Comparison of ENCODE assay signal across 8 mouse cellular contexts in the genomic region with DNA sequence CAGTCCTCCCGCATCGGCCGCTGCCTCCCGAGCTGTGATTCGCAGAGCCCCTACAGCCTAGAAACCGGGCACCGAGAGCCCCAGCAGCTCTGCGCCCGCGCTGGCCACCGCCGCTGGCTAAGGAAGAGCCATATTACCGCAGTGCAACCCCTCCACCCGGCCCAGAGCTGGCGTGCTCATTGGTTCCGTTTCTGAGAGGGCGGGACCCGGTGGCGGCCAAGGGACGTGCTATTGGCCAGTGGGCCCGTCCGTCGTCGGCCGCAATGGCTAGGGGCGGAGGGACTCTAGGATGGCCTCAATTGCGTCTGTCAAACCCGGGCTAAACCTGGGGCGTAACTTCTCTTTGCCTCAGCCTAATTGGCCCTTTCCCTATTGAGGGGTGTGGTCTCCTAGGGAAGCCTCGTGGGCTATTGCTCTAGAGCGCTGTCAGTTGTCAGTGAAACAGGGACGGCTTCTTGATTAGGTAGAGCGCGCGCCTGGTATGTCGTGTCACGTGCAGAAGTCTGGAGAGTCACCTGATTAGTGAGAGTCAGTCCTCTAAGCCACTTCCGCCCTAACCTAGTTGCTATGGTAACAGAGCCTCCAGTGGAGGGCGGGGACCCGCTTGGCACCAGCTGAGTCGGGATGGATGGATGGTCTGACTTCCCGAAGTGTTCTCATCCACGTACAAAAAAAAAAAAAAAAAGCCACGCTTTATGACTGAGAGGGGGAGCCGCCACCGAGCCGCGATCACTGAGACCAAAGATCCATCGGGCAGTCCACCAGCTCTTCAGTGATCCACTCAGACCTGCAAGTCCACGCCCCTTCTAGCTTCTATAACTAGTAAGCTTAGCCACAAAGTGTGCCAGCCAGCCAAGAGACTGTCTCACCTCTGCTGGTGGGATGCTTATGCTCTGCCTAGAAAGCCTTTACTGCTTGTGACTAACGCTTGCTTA. TPM values are rescaled to one million over a fixed set of nuclear protein-coding genes. Genes with fewer than 3 reads are reported as not detected.
A peak's percentile ranks its signal among the peaks of the same experiment; 100 is the strongest.
DNase-seq lines count a peak whose midpoint lies in the region; ATAC-seq and TF ChIP-seq lines count a peak whose summit lies in the region.

A gene (minus strand): TSS at position 158 of the 935 bp plus-strand sequence.

- peak; percentile 82 for TF ChIP-seq POLR2A in heart, adult 2 months (IDR thresholded peaks at IDR 0.05; ENCODE audit: insufficient read depth, low read depth, low read length)

- TF ChIP-seq EP300 in heart, adult 2 months (IDR thresholded peaks at IDR 0.05; ENCODE audit: insufficient read depth, low read depth, low read length), result peak; percentile 77; the same call in 1 of the 2 replicates

- H3K9me3 ChIP-seq in embryonic facial prominence, embryonic 14.5 days (ENCODE audit: control insufficient read depth, low read length), result no peaks in the 10 kb centered on the region
- no peaks in the 10 kb centered on the region for H3K9me3 ChIP-seq in limb, embryonic 13.5 days
- no peaks in the 10 kb centered on the region for H3K9me3 ChIP-seq in midbrain, embryonic 16.5 days (replicated peaks; ENCODE audit: control insufficient read depth, low read length, poor library complexity, severe bottlenecking)

- H3K27ac ChIP-seq in embryonic facial prominence, embryonic 14.5 days (replicated peaks; ENCODE audit: low read depth, low read length), result peak within 1 kb of the TSS; percentile 83
- H3K27ac ChIP-seq in heart, adult 2 months, result peak within 1 kb of the TSS; percentile 98
- peak within 1 kb of the TSS; percentile 80 for H3K27ac ChIP-seq in limb, embryonic 13.5 days
- H3K27ac ChIP-seq in midbrain, embryonic 16.5 days (ENCODE audit: low read length), result peak within 1 kb of the TSS; percentile 93

- ATAC-seq in embryonic facial prominence, embryonic 14.5 days (ENCODE audit: low read depth), result peak; percentile 98
- peak; percentile 98 for ATAC-seq in limb, embryonic 13.5 days (ENCODE audit: low FRiP score, low read depth)
- peak; percentile 99 for ATAC-seq in midbrain, embryonic 16.5 days

- H3K9ac ChIP-seq in embryonic facial prominence, embryonic 14.5 days (ENCODE audit: low read depth, low read length), result peak within 1 kb of the TSS; percentile 83
- peak within 1 kb of the TSS; percentile 76 for H3K9ac ChIP-seq in heart, adult 2 months (ENCODE audit: low read depth, low read length)
- H3K9ac ChIP-seq in limb, embryonic 13.5 days, result peak within 1 kb of the TSS; percentile 86
- peak within 1 kb of the TSS; percentile 95 for H3K9ac ChIP-seq in midbrain, embryonic 16.5 days (ENCODE audit: low read depth, low read length)

- peak; percentile 99 for DNase-seq in 3T3-L1 (ENCODE audit: low read depth, low spot score)
- DNase-seq in adrenal gland, postnatal 4 days (ENCODE audit: low spot score in 2 of 2), result peak; percentile 97 to 99
- DNase-seq in embryonic facial prominence, embryonic 14.5 days (ENCODE audit: low spot score), result peak; percentile 100
- DNase-seq in heart, adult 2 months, result peak; percentile 99
- DNase-seq in kidney, adult 8-10 months, result peak; percentile 99 to 100
- DNase-seq in spleen, postnatal 10 days (ENCODE audit: low spot score in 2 of 2), result peak; percentile 96 to 97

- H3K4me1 ChIP-seq in embryonic facial prominence, embryonic 14.5 days (ENCODE audit: control insufficient read depth, insufficient read depth, low read length), result peaks cover 10% of the 10 kb centered on the region
- peaks cover 9% of the 10 kb centered on the region for H3K4me1 ChIP-seq in heart, adult 2 months (ENCODE audit: control insufficient read depth, insufficient read depth, low read length)
- peaks cover 25% of the 10 kb centered on the region for H3K4me1 ChIP-seq in limb, embryonic 13.5 days
- peaks cover 21% of the 10 kb centered on the region for H3K4me1 ChIP-seq in midbrain, embryonic 16.5 days (ENCODE audit: control insufficient read depth, insufficient read depth, low read length)

- peak within 1 kb of the TSS; percentile 90 for H3K4me3 ChIP-seq in embryonic facial prominence, embryonic 14.5 days (ENCODE audit: low read depth, low read length)
- H3K4me3 ChIP-seq in heart, adult 2 months, result peak within 1 kb of the TSS; percentile 87
- H3K4me3 ChIP-seq in limb, embryonic 13.5 days, result peak within 1 kb of the TSS; percentile 95
- H3K4me3 ChIP-seq in midbrain, embryonic 16.5 days (ENCODE audit: low read depth, low read length), result peak within 1 kb of the TSS; percentile 95

- H3K4me2 ChIP-seq in embryonic facial prominence, embryonic 14.5 days (ENCODE audit: low read depth, low read length), result peak within 1 kb of the TSS; percentile 81
- H3K4me2 ChIP-seq in limb, embryonic 13.5 days (replicated peaks), result peak within 1 kb of the TSS; percentile 82
- peak within 1 kb of the TSS; percentile 90 for H3K4me2 ChIP-seq in midbrain, embryonic 16.5 days (ENCODE audit: low read length)

- WGBS in embryonic facial prominence, embryonic 14.5 days, result 1% methylated on average over 36 of the region's 51 CpGs
- WGBS in heart, adult 2 months, result under 1% methylated on average over 51 of the region's 51 CpGs
- under 1% methylated on average over 51 of the region's 51 CpGs for WGBS in limb, embryonic 13.5 days
- under 1% methylated on average over 50 of the region's 51 CpGs for WGBS in midbrain, embryonic 16.5 days

- TF ChIP-seq CTCF in heart, adult 2 months (IDR thresholded peaks at IDR 0.05), result no peak

- H3K79me2 ChIP-seq in heart, adult 2 months (replicated peaks; ENCODE audit: control insufficient read depth, insufficient read depth, low read length), result no peaks in the 10 kb centered on the region; the same call in none of the 2 replicates

- intact Hi-C loops in heart, adult 2 months (cut with DNase I), result no loop called here

- H3K27me3 ChIP-seq in embryonic facial prominence, embryonic 14.5 days (replicated peaks; ENCODE audit: control insufficient read depth, insufficient read depth, low read length), result no peaks in the 10 kb centered on the region
- no peaks in the 10 kb centered on the region for H3K27me3 ChIP-seq in heart, adult 2 months (ENCODE audit: control insufficient read depth, insufficient read depth, low read length)
- H3K27me3 ChIP-seq in limb, embryonic 13.5 days, result no peaks in the 10 kb centered on the region
- no peaks in the 10 kb centered on the region for H3K27me3 ChIP-seq in midbrain, embryonic 16.5 days (ENCODE audit: control insufficient read depth, insufficient read depth, low read depth, low read length)

- H3K36me3 ChIP-seq in embryonic facial prominence, embryonic 14.5 days (ENCODE audit: control insufficient read depth, insufficient read depth, low read length), result no peaks in the 10 kb centered on the region
- 0 out of 2 replicates have a peak, but pooled peaks cover 2% of the 10 kb centered on the region for H3K36me3 ChIP-seq in heart, adult 2 months (ENCODE audit: control insufficient read depth, insufficient read depth, low read length)
- H3K36me3 ChIP-seq in limb, embryonic 13.5 days, result no peaks in the 10 kb centered on the region
- H3K36me3 ChIP-seq in midbrain, embryonic 16.5 days (ENCODE audit: control insufficient read depth, insufficient read depth, low read length), result no peaks in the 10 kb centered on the region

RNA-seq across cellular contexts. Expression of the gene that starts here (rescaled TPM):
- 10 to 100 TPM; 32.5 to 43.8 TPM for total RNA-seq in adrenal gland, postnatal 4 days (2021)
- 16.5 and 18.2 TPM in 2 replicates for polyA plus RNA-seq in embryonic facial prominence, embryonic 14.5 days (2014; fragmentation: Nextera tagmentation; extraction: Ambion mirVana)
- total RNA-seq in heart, adult 2 months (2021), result 10 to 100 TPM; 21.0 to 22.1 TPM
- 5.9 and 9.1 TPM in 2 replicates for polyA plus RNA-seq in heart, adult 2 months (2012; rRNA removed)
- polyA plus RNA-seq in limb, embryonic 13.5 days (2015; fragmentation: Nextera tagmentation; extraction: Ambion mirVana), result 15.7 and 16.4 TPM in 2 replicates
- 16.0 and 17.7 TPM in 2 replicates for polyA plus RNA-seq in midbrain, embryonic 16.5 days (2015; fragmentation: Nextera tagmentation; extraction: Ambion mirVana)

Comparison
In these comparisons a context has a peak if more than half of its experiments do, and no peak if none do; other contexts are left out.
1. Peak in every context shown above with its lines: DNase-seq, ATAC-seq, H3K4me3 ChIP-seq and H3K27ac ChIP-seq.